Mouse (Mus musculus) embryonic stem cell, embryonic (primary cell): ENCODE data around the gene Cdh23.

Experiments
- CTCF ChIA-PET, 4 experiments: fragments of 300-600 bp in 2 of 4; fragments of 350-600 bp in 2 of 4; sonication (Branson Sonifier 250); formaldehyde crosslinking; loops; one replicate each; lab custom pipeline; 2022; ENCODE audit warnings: inconsistent platforms in 2 of 4; lab: Charles Lee
- POLR2A ChIA-PET, 4 experiments: fragments of 300-600 bp in 2 of 4; fragments of 350-600 bp in 2 of 4; sonication (Branson Sonifier 250); formaldehyde crosslinking; loops; one replicate each; lab custom pipeline; 2022; ENCODE audit warnings: antibody characterized with exemption in 4 of 4, inconsistent platforms in 1 of 4; lab: Charles Lee

The Cdh23 gene

GRCm38 (mm10) chr10:60295356-60295755 is 400.9 kb downstream of the Cdh23 start:
- ChIA-PET CTCF (interaction anchor here in 2 of 4 experiments (0.9 to 1.7 kb wide), 2 partner anchors 10 to 104 kb away, joined by 3 to 9 read pairs; no protein-coding TSS in a partner anchor), POLR2A (interaction anchor here in 1 of 4 experiments (0.8 to 1.4 kb wide), 2 partner anchors 43 to 49 kb away, joined by 3 to 6 read pairs; no protein-coding TSS in a partner anchor)

- CTCF ChIA-PET, result interaction anchor here in 3 of 4 experiments (0.5 to 1.7 kb wide), 5 partner anchors 10 to 429 kb away, joined by 3 to 9 read pairs (median 3); no protein-coding TSS in a partner anchor
These were observed 401.7 kb downstream of the Cdh23 start for GRCm38 (mm10) chr10:60294621-60295020.

GRCm38 (mm10) chr10:60292209-60292608 is 404.1 kb downstream of the Cdh23 start:
- POLR2A ChIA-PET, result interaction anchor here in 3 of 4 experiments (0.6 to 1.3 kb wide), 3 partner anchors 17 to 45 kb away, joined by 3 read pairs; no protein-coding TSS in a partner anchor

More at GRCm38 (mm10) chr10:60294621-60295020, 401.7 kb downstream of the Cdh23 start:
- POLR2A ChIA-PET, result interaction anchor here in 1 of 4 experiments (1.4 kb wide), 1 partner anchor 42 kb away, joined by 6 read pairs; no protein-coding TSS in a partner anchor

GRCm38 (mm10) chr10:60290739-60291110 is 405.6 kb downstream of the Cdh23 start:
- ChIA-PET POLR2A (interaction anchor here in 2 of 4 experiments (1.0 to 1.2 kb wide), 2 partner anchors 9 to 37 kb away, joined by 3 read pairs; no protein-coding TSS in a partner anchor), CTCF (interaction anchor here in 3 of 4 experiments (0.6 to 2.1 kb wide), 4 partner anchors 15 to 1095 kb away, joined by 4 to 7 read pairs (median 6); no protein-coding TSS in a partner anchor)

More at GRCm38 (mm10) chr10:60292209-60292608, 404.1 kb downstream of the Cdh23 start:
- CTCF ChIA-PET, result interaction anchor here in 3 of 4 experiments (0.6 to 0.7 kb wide), 4 partner anchors 41 to 1294 kb away, joined by 3 to 8 read pairs (median 4); no protein-coding TSS in a partner anchor

- CTCF ChIA-PET, result interaction anchor here in 3 of 4 experiments (0.6 to 2.1 kb wide), 5 partner anchors 15 to 1094 kb away, joined by 3 to 7 read pairs (median 5); partner anchors contain the start of gene Vsir (in 1 of the 3)
- POLR2A ChIA-PET, result interaction anchor here in 3 of 4 experiments (0.6 to 2.4 kb wide), 6 partner anchors 10 to 60 kb away, joined by 3 to 7 read pairs (median 3); no protein-coding TSS in a partner anchor
These were observed 406.1 kb downstream of the Cdh23 start for GRCm38 (mm10) chr10:60290026-60290738.

- ChIA-PET POLR2A (interaction anchor here in 3 of 4 experiments (0.6 to 2.4 kb wide), 11 partner anchors 9 to 402 kb away, joined by 3 to 7 read pairs (median 3); partner anchors contain the start of gene Psap (in 1 of the 3)), CTCF (interaction anchor here in 2 of 4 experiments (0.6 to 2.1 kb wide), 4 partner anchors 16 to 751 kb away, joined by 3 to 5 read pairs (median 4); partner anchors contain the start of gene Vsir (in 1 of the 2))
These were observed 407.1 kb downstream of the Cdh23 start for GRCm38 (mm10) chr10:60289216-60289615.

GRCm38 (mm10) chr10:60287726-60288125 is 408.6 kb downstream of the Cdh23 start:
- ChIA-PET CTCF (interaction anchor here in 1 of 4 experiments (1.0 kb wide), 1 partner anchor 59 kb away, joined by 3 read pairs; the partner anchor contains the start of gene Vsir), POLR2A (interaction anchor here in 2 of 4 experiments (0.7 to 2.4 kb wide), 5 partner anchors 8 to 317 kb away, joined by 3 to 7 read pairs (median 4); no protein-coding TSS in a partner anchor)

GRCm38 (mm10) chr10:60287161-60287560 is 409.1 kb downstream of the Cdh23 start:
- CTCF ChIA-PET, result interaction anchor here in 1 of 4 experiments (1.0 to 1.1 kb wide), 2 partner anchors 60 to 221 kb away, joined by 3 read pairs; partner anchors contain the start of gene Vsir

GRCm38 (mm10) chr10:60286546-60286945 is 409.7 kb downstream of the Cdh23 start:
- ChIA-PET POLR2A (interaction anchor here in 2 of 4 experiments (0.5 to 1.0 kb wide), 3 partner anchors 8 to 172 kb away, joined by 3 read pairs; no protein-coding TSS in a partner anchor), CTCF (interaction anchor here in 1 of 4 experiments (1.1 kb wide), 1 partner anchor 220 kb away, joined by 3 read pairs; no protein-coding TSS in a partner anchor)

More at GRCm38 (mm10) chr10:60287161-60287560, 409.1 kb downstream of the Cdh23 start:
- POLR2A ChIA-PET, result interaction anchor here in 1 of 4 experiments (0.5 to 1.0 kb wide), 2 partner anchors 8 to 47 kb away, joined by 3 read pairs; no protein-coding TSS in a partner anchor

- CTCF ChIA-PET, result interaction anchor here in 2 of 4 experiments (1.4 to 1.8 kb wide), 2 partner anchors 19 to 475 kb away, joined by 4 read pairs; no protein-coding TSS in a partner anchor
These were observed 410.5 kb downstream of the Cdh23 start for GRCm38 (mm10) chr10:60285676-60286372.

GRCm38 (mm10) chr10:60285183-60285582 is 411.1 kb downstream of the Cdh23 start:
- POLR2A ChIA-PET, result interaction anchor here in 3 of 4 experiments (0.5 to 3.9 kb wide), 6 partner anchors 11 to 137 kb away, joined by 3 to 14 read pairs (median 4); no protein-coding TSS in a partner anchor

More at GRCm38 (mm10) chr10:60285676-60286372, 410.5 kb downstream of the Cdh23 start:
- POLR2A ChIA-PET, result interaction anchor here in 2 of 4 experiments (0.6 to 3.9 kb wide), 4 partner anchors 14 to 171 kb away, joined by 3 to 14 read pairs (median 4); no protein-coding TSS in a partner anchor

GRCm38 (mm10) chr10:60284676-60285111 is 411.6 kb downstream of the Cdh23 start:
- ChIA-PET POLR2A (interaction anchor here in 3 of 4 experiments (0.5 to 3.9 kb wide), 6 partner anchors 12 to 137 kb away, joined by 3 to 14 read pairs (median 4); no protein-coding TSS in a partner anchor), CTCF (interaction anchor here in 2 of 4 experiments (1.4 to 1.8 kb wide), 2 partner anchors 21 to 476 kb away, joined by 4 read pairs; no protein-coding TSS in a partner anchor)

More at GRCm38 (mm10) chr10:60285183-60285582, 411.1 kb downstream of the Cdh23 start:
- CTCF ChIA-PET, result interaction anchor here in 2 of 4 experiments (1.4 to 1.8 kb wide), 2 partner anchors 20 to 475 kb away, joined by 4 read pairs; no protein-coding TSS in a partner anchor

- ChIA-PET CTCF (interaction anchor here in 2 of 4 experiments (1.4 to 1.8 kb wide), 2 partner anchors 21 to 476 kb away, joined by 4 read pairs; no protein-coding TSS in a partner anchor), POLR2A (interaction anchor here in 2 of 4 experiments (0.9 to 3.9 kb wide), 4 partner anchors 12 to 38 kb away, joined by 3 to 14 read pairs (median 4); no protein-coding TSS in a partner anchor)
These were observed 412.0 kb downstream of the Cdh23 start for GRCm38 (mm10) chr10:60284248-60284647.

- ChIA-PET CTCF (interaction anchor here in 1 of 4 experiments (0.7 kb wide), 1 partner anchor 36 kb away, joined by 4 read pairs; no protein-coding TSS in a partner anchor), POLR2A (interaction anchor here in 3 of 4 experiments (0.6 to 3.9 kb wide), 7 partner anchors 13 to 1555 kb away, joined by 3 to 14 read pairs (median 3); no protein-coding TSS in a partner anchor)
These were observed 413.9 kb downstream of the Cdh23 start for GRCm38 (mm10) chr10:60282116-60283014.

- ChIA-PET POLR2A (interaction anchor here in 2 of 4 experiments (0.6 to 1.5 kb wide), 4 partner anchors 12 to 374 kb away, joined by 3 to 7 read pairs (median 3); no protein-coding TSS in a partner anchor), CTCF (no interaction called here)
These were observed 414.7 kb downstream of the Cdh23 start for GRCm38 (mm10) chr10:60281571-60282050.
